Mouse (Mus musculus) CH12.LX (cell line): ENCODE measurements around the gene Tdp1. TPM values are rescaled to one million over a fixed set of nuclear protein-coding genes. Genes with fewer than 3 reads are reported as not detected.

ENCODE experiments used
- DNase-seq: peaks from one replicate; pipeline ENCODE4 v3.0.0-alpha.2; 2013; ENCODE audit errors: extremely low read depth
- H3K27ac ChIP-seq: 2 replicates; pipeline ENCODE4 v1.5.1; 2012; ENCODE audit warnings: low read depth, mild to moderate bottlenecking, control low read depth, moderate library complexity; ENCODE audit not compliant: insufficient read depth
- H3K27me3 ChIP-seq: replicated peaks from 2 replicates; pipeline ENCODE3; 2012; ENCODE audit warnings: inconsistent platforms
- H3K36me3 ChIP-seq, 2 experiments: replicated peaks in 1 of 2; 2 replicates each; pipeline versions ENCODE3 to v1.6.1; 2012; ENCODE audit warnings: inconsistent platforms in 1 of 2, low read length in 1 of 2, mild to moderate bottlenecking in 1 of 2, mixed read lengths in 1 of 2, moderate library complexity in 1 of 2; ENCODE audit not compliant: control insufficient read depth in 1 of 2, insufficient read depth in 1 of 2
- H3K4me1 ChIP-seq, 2 experiments: 2 replicates each; pipeline ENCODE4 v1.6.1; 2012; ENCODE audit warnings: inconsistent platforms in 1 of 2, moderate library complexity in 1 of 2; ENCODE audit not compliant: insufficient read depth in 2 of 2, control insufficient read depth in 1 of 2
- H3K4me2 ChIP-seq: 2 replicates; pipeline ENCODE4 v1.6.1; 2012; ENCODE audit warnings: low read depth, mild to moderate bottlenecking, control low read depth; ENCODE audit not compliant: poor library complexity, insufficient read depth, severe bottlenecking
- H3K4me3 ChIP-seq, 3 experiments: fragments of 150-350 bp in 1 of 3; sonication (generic) in 1 of 3; replicated peaks in 1 of 3; 2 replicates each; pipeline versions ENCODE3 to v1.5.1; 2011 to 2012; ENCODE audit warnings: low read depth in 2 of 3, low read length in 2 of 3, mild to moderate bottlenecking in 2 of 3, moderate library complexity in 2 of 3, control low read depth in 1 of 3, improper control_type of control experiment in 1 of 3, inconsistent platforms in 1 of 3, mixed read lengths in 1 of 3; ENCODE audit not compliant: poor library complexity in 1 of 3
- H3K79me2 ChIP-seq: replicated peaks from 2 replicates; pipeline ENCODE4 v1.6.1; 2012; ENCODE audit warnings: mild to moderate bottlenecking, moderate library complexity; ENCODE audit not compliant: control insufficient read depth, poor library complexity, insufficient read depth, severe bottlenecking; ENCODE audit errors: extremely low read depth
- H3K9ac ChIP-seq: 2 replicates; pipeline ENCODE4 v1.6.1; 2012; ENCODE audit warnings: low read depth, mild to moderate bottlenecking, control low read depth, moderate library complexity; ENCODE audit not compliant: insufficient read depth
- H3K9me3 ChIP-seq: replicated peaks from 2 replicates; pipeline ENCODE3; 2012; ENCODE audit warnings: low read length, inconsistent platforms, mixed read lengths
- CHD1 ChIP-seq: IDR thresholded peaks from 2 replicates; pipeline ENCODE4 v1.6.1; 2012; ENCODE audit warnings: low read depth, low read length, improper control_type of control experiment, inconsistent platforms
- CHD2 ChIP-seq: IDR thresholded peaks from 2 replicates; pipeline ENCODE4 v1.6.1; 2011; ENCODE audit warnings: low read length, improper control_type of control experiment
- CTCF ChIP-seq, 2 experiments: IDR thresholded peaks in 1 of 2; conservative IDR thresholded peaks in 1 of 2; 2 replicates each; pipeline ENCODE4 v1.5.1; 2011 to 2012; ENCODE audit warnings: low read depth in 2 of 2, low read length in 2 of 2, improper control_type of control experiment in 1 of 2, inconsistent platforms in 1 of 2, mild to moderate bottlenecking in 1 of 2, moderate library complexity in 1 of 2
- ETS1 ChIP-seq: conservative IDR thresholded peaks from 2 replicates; pipeline ENCODE4 v1.6.1; 2012; ENCODE audit warnings: low read depth, mild to moderate bottlenecking, inconsistent platforms, low read length, improper control_type of control experiment, moderate library complexity
- GABPA ChIP-seq: IDR thresholded peaks from 2 replicates; pipeline ENCODE4 v1.6.1; 2012; ENCODE audit warnings: low read depth, low read length, improper control_type of control experiment, inconsistent platforms; ENCODE audit not compliant: insufficient replicate concordance
- HCFC1 ChIP-seq: IDR thresholded peaks from 2 replicates; pipeline ENCODE4 v1.6.1; 2012; ENCODE audit warnings: low read depth, mild to moderate bottlenecking, inconsistent platforms, low read length, improper control_type of control experiment
- MAZ ChIP-seq: IDR thresholded peaks from 2 replicates; pipeline ENCODE4 v1.6.1; 2012; ENCODE audit warnings: low read depth, mild to moderate bottlenecking, inconsistent platforms, low read length, improper control_type of control experiment, moderate library complexity
- NELFE ChIP-seq: IDR thresholded peaks from 2 replicates; pipeline ENCODE4 v1.6.1; 2011; ENCODE audit warnings: low read depth, low read length, improper control_type of control experiment
- POLR2AphosphoS2 ChIP-seq: IDR thresholded peaks from 2 replicates; pipeline ENCODE4 v1.6.1; 2011; ENCODE audit warnings: low read depth, low read length, improper control_type of control experiment
- RCOR1 ChIP-seq: conservative IDR thresholded peaks from 2 replicates; pipeline ENCODE4 v1.6.1; 2012; ENCODE audit warnings: low read depth, mild to moderate bottlenecking, inconsistent platforms, low read length, improper control_type of control experiment
- USF1 ChIP-seq: IDR thresholded peaks from 2 replicates; pipeline ENCODE4 v1.6.1; 2014; ENCODE audit warnings: low read depth, mild to moderate bottlenecking, inconsistent platforms, low read length, improper control_type of control experiment
- USF2 ChIP-seq: conservative IDR thresholded peaks from 2 replicates; pipeline ENCODE4 v1.6.1; 2011; ENCODE audit warnings: low read depth, low read length, improper control_type of control experiment
- ZC3H11A ChIP-seq: IDR thresholded peaks from 2 replicates; pipeline ENCODE4 v1.6.1; 2012; ENCODE audit warnings: low read depth, mild to moderate bottlenecking, inconsistent platforms, low read length, improper control_type of control experiment
- ZKSCAN1 ChIP-seq: IDR thresholded peaks from 2 replicates; pipeline ENCODE4 v1.6.1; 2012; ENCODE audit warnings: low read depth, inconsistent platforms, low read length, improper control_type of control experiment, borderline replicate concordance
- ZMIZ1 ChIP-seq: IDR thresholded peaks from 2 replicates; pipeline ENCODE4 v1.6.1; 2012; ENCODE audit warnings: low read depth, mild to moderate bottlenecking, inconsistent platforms, low read length, improper control_type of control experiment
- ZNF384 ChIP-seq: IDR thresholded peaks from 2 replicates; pipeline ENCODE4 v1.6.1; 2012; ENCODE audit warnings: low read depth, low read length, improper control_type of control experiment, inconsistent platforms
- dilution Hi-C: fragments of 300-500 bp; cut with MboI; formaldehyde crosslinking; loops from 2 replicates; pipeline ENCODE4 v1.14.3; 2020; ENCODE audit warnings: low sequenced_read_pairs; ENCODE audit not compliant: extremely low pct_unique_long_range_greater_than_20kb, extremely low pct_ligation_motif_present
- in situ Hi-C: fragments of 300-500 bp; cut with MboI; formaldehyde crosslinking; loops from 3 replicates; pipeline ENCODE4 v1.14.3; 2019; ENCODE audit warnings: low sequenced_read_pairs, low pct_ligation_motif_present, low pct_unique_long_range_greater_than_20kb, mixed read lengths
- polyA plus RNA-seq: library from polyadenylated mRNA; unstranded; fragments of >175 nt; gene quantifications from 2 replicates; pipeline ENCODE4 v1.2.1, GENCODE M21; 2012; ENCODE audit warnings: low read depth; ENCODE audit not compliant: insufficient read length
- total RNA-seq, 2 experiments: library from RNA; depleted of rRNA; stranded (reverse); fragments of 300-350 nt in 1 of 2; fragments of >200 nt in 1 of 2; gene quantifications; 2 replicates each; pipeline ENCODE4 v1.2.3; 2012 to 2014

The Tdp1 gene
- total and polyA plus RNA-seq, 3 experiments, result 16.9 to 53.7 (median 27.4) TPM

DNA sequence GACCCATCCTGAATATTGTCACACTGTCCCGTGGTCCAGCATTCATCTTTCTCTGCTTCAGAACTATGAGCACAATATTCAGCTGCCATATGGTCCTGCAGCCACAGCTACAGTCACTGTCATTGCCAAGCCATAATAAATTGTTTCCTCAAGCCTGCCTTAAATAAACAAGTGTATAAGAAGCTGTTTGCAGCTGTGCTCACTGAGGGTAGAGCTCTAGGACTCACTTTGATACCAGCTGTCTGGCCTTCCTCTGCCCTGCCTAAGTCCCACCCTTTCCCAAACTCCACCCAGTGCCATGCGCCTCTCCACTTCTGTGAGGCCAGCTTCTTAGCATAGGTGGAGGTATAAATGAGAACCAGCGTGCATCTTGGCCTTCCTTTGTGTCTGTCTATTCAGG is 49.3 kb downstream of the Tdp1 start:
- peaks cover 21 to 82% of the 10 kb centered on the region in 2 experiments for H3K36me3 ChIP-seq
- no peaks in the 10 kb centered on the region for H3K27me3 ChIP-seq
- in situ Hi-C loops, result no loop called here
- dilution Hi-C loops, result no loop called here
- H3K27ac ChIP-seq, result no peak overlapping the region
- no peak overlapping the region for H3K4me2 ChIP-seq
- no peak overlapping the region for H3K9ac ChIP-seq
- H3K79me2 ChIP-seq, result no peaks in the 10 kb centered on the region
- TF ChIP-seq CTCF (conservative IDR thresholded peaks at IDR 0.05 in 1 of 2, IDR thresholded peaks at IDR 0.05 in 1 of 2; ENCODE audit: low read depth in 2 of 2, low read length in 2 of 2) (no peak), RCOR1 (no peak), USF2 (no peak), CHD2 (no peak), ZKSCAN1 (no peak), USF1 (no peak), HCFC1 (no peak)
- no peaks in the 10 kb centered on the region for H3K4me1 ChIP-seq
- no peak for DNase-seq
- no peaks in the 10 kb centered on the region for H3K9me3 ChIP-seq
- H3K4me3 ChIP-seq, result no peak overlapping the region

DNA sequence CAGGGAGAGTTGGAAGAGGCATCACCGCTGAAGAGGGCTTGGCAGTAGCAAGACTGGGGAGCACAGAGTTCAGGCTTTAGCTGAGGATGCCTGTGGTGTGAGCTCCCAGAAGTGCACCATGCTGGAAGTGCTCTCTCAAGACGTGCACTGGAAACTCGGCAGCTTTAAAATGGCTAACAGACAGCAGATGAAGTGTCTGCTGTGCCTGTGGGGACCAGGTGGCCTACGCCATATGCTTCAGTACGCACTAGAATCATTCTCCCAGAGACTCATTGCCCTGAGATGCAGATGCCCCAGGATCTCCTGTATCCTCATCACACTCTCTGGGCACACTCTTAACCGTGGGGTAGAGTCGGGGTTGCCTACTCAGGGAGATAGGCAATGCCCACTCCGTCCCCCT is 51.1 kb downstream of the Tdp1 start:
- Histone ChIP-seq H3K4me3 (no peak overlapping the region), H3K4me1 (no peaks in the 10 kb centered on the region), H3K27ac (no peak overlapping the region), H3K9ac (no peak overlapping the region), H3K36me3 (peaks cover 18 to 84% of the 10 kb centered on the region in 2 experiments), H3K79me2 (no peaks in the 10 kb centered on the region), H3K27me3 (no peaks in the 10 kb centered on the region), H3K4me2 (no peak overlapping the region), H3K9me3 (no peaks in the 10 kb centered on the region)
- dilution Hi-C loops, result no loop called here
- no peak for DNase-seq
- in situ Hi-C loops, result no loop called here
- no peak for TF ChIP-seq ETS1

GRCm38 (mm10) chr12:99938476-99938875 is 54.2 kb downstream of the Tdp1 start:
- in situ Hi-C loops, result no loop called here
- no peak overlapping the region for H3K4me2 ChIP-seq
- H3K4me3 ChIP-seq, result no peak overlapping the region
- H3K9me3 ChIP-seq, result no peaks in the 10 kb centered on the region
- no peak for DNase-seq
- peaks cover 10 to 22% of the 10 kb centered on the region in 2 experiments for H3K4me1 ChIP-seq
- TF ChIP-seq POLR2AphosphoS2 (no peak), GABPA (no peak), ETS1 (no peak), NELFE (no peak), ZNF384 (no peak), MAZ (no peak), ZMIZ1 (no peak), ZC3H11A (no peak), CHD1 (no peak)
- TF ChIP-seq, all 38 proteins: peak for 0
- Histone ChIP-seq H3K36me3 (peaks cover 20 to 84% of the 10 kb centered on the region in 2 experiments), H3K27ac (no peak overlapping the region), H3K9ac (no peak overlapping the region), H3K27me3 (no peaks in the 10 kb centered on the region), H3K79me2 (no peaks in the 10 kb centered on the region)
- dilution Hi-C loops, result no loop called here
